Mouse (Mus musculus) adrenal gland, postnatal 14 days (tissue): ENCODE data around the gene Rps6ka5. TPM values are rescaled to one million over a fixed set of nuclear protein-coding genes. Genes with fewer than 3 reads are reported as not detected.

Experiments
- DNase-seq: peaks from one replicate; pipeline ENCODE4 v3.0.0; 2021; ENCODE audit warnings: mixed read lengths
- total RNA-seq: library from RNA; stranded (reverse); gene quantifications from 2 replicates; pipeline ENCODE4 v1.2.3, GENCODE M21; 2021

The Rps6ka5 gene
- total RNA-seq, 1 experiment from 2014 or later: 11.2 TPM

GRCm38 (mm10) chr12:100529172-100529571 lies 197.6 kb downstream of the Rps6ka5 start:
- DNase-seq: peak; percentile 87

GRCm38 (mm10) chr12:100528246-100528645 lies 198.5 kb downstream of the Rps6ka5 start:
- DNase-seq: peak; percentile 62

GRCm38 (mm10) chr12:100527753-100528152 lies 199.0 kb downstream of the Rps6ka5 start:
- peak; percentile 85 for DNase-seq

- no peak for DNase-seq
Measured at GRCm38 (mm10) chr12:100527241-100527640, 199.5 kb downstream of the Rps6ka5 start.

- DNase-seq: peak; percentile 59
Measured at GRCm38 (mm10) chr12:100525939-100526338, 200.8 kb downstream of the Rps6ka5 start.

GRCm38 (mm10) chr12:100520794-100521186 lies 206.0 kb downstream of the Rps6ka5 start, which contains the start of gene Ttc7b:
Gene Ttc7b (minus strand): TSS chr12:100520826.
- DNase-seq: peak; percentile 81

- peak; percentile 74 for DNase-seq
Measured at GRCm38 (mm10) chr12:100520077-100520793, 206.5 kb downstream of the Rps6ka5 start.

- peak; percentile 70 for DNase-seq
Measured at GRCm38 (mm10) chr12:100519684-100520076, 207.1 kb downstream of the Rps6ka5 start.

GRCm38 (mm10) chr12:100517371-100517770 lies 209.4 kb downstream of the Rps6ka5 start:
- no peak for DNase-seq

GRCm38 (mm10) chr12:100516161-100516838 lies 210.5 kb downstream of the Rps6ka5 start:
- DNase-seq: no peak

- no peak for DNase-seq
Measured at GRCm38 (mm10) chr12:100515493-100515892, 211.3 kb downstream of the Rps6ka5 start.

- DNase-seq: peak; percentile 48
Measured at GRCm38 (mm10) chr12:100514611-100515010, 212.2 kb downstream of the Rps6ka5 start.

- no peak for DNase-seq
Measured at GRCm38 (mm10) chr12:100513131-100513530, 213.7 kb downstream of the Rps6ka5 start.

GRCm38 (mm10) chr12:100512641-100513040 lies 214.1 kb downstream of the Rps6ka5 start:
- DNase-seq: peak; percentile 50

- DNase-seq: no peak
Measured at GRCm38 (mm10) chr12:100509615-100510282, 217.0 kb downstream of the Rps6ka5 start.

- no peak for DNase-seq
Measured at GRCm38 (mm10) chr12:100508668-100509067, 218.1 kb downstream of the Rps6ka5 start.

GRCm38 (mm10) chr12:100505484-100505883 lies 221.3 kb downstream of the Rps6ka5 start:
- DNase-seq: no peak

- DNase-seq: no peak
Measured at GRCm38 (mm10) chr12:100504585-100504984, 222.2 kb downstream of the Rps6ka5 start.

- DNase-seq: no peak
Measured at GRCm38 (mm10) chr12:100503659-100504058, 223.1 kb downstream of the Rps6ka5 start.

- no peak for DNase-seq
Measured at GRCm38 (mm10) chr12:100502544-100502943, 224.2 kb downstream of the Rps6ka5 start.

- no peak for DNase-seq
Measured at GRCm38 (mm10) chr12:100501261-100501660, 225.5 kb downstream of the Rps6ka5 start.

- DNase-seq: no peak
Measured at GRCm38 (mm10) chr12:100499469-100499868, 227.3 kb downstream of the Rps6ka5 start.
